Mouse (Mus musculus) ovary, postnatal 14 days (tissue): Measurements from ENCODE around the gene Catsper2.
"Not testable (repeated sequence)": the region's sequence is repeated elsewhere in the genome, so short reads cannot be mapped to it uniquely, and the experiment has no call there.

Source experiments
- DNase-seq: peaks from one replicate; pipeline ENCODE4 v3.0.0; 2022; ENCODE audit warnings: low spot score

Catsper2 gene

GRCm38 (mm10) chr2:121434854-121435253, 21.3 kb upstream of the Catsper2 start:
- DNase-seq: no peak

GRCm38 (mm10) chr2:121425890-121426289, 12.3 kb upstream of the Catsper2 start:
- DNase-seq: no peak

- DNase-seq: no peak
These were observed 9.6 kb upstream of the Catsper2 start for GRCm38 (mm10) chr2:121423166-121423565.

GRCm38 (mm10) chr2:121418476-121418875, 4.9 kb upstream of the Catsper2 start:
- DNase-seq: no peak

GRCm38 (mm10) chr2:121416356-121416755, 2.8 kb upstream of the Catsper2 start:
- no peak for DNase-seq

- no peak for DNase-seq
These were observed 2.0 kb upstream of the Catsper2 start for GRCm38 (mm10) chr2:121415591-121415990.

GRCm38 (mm10) chr2:121415103-121415502, 1.5 kb upstream of the Catsper2 start:
- DNase-seq: no peak

- DNase-seq: peak; percentile 13
These were observed 620 bp upstream of the Catsper2 start for GRCm38 (mm10) chr2:121414139-121414685.

- no peak for DNase-seq
These were observed 677 bp downstream of the Catsper2 start for GRCm38 (mm10) chr2:121412843-121413386.

GRCm38 (mm10) chr2:121408160-121408559, 5.4 kb downstream of the Catsper2 start:
- no peak for DNase-seq

GRCm38 (mm10) chr2:121403296-121403695, 10.3 kb downstream of the Catsper2 start:
- DNase-seq: no peak

GRCm38 (mm10) chr2:121396624-121397023, 17.0 kb downstream of the Catsper2 start:
- DNase-seq: peak; percentile 78

GRCm38 (mm10) chr2:121386961-121387575, 26.5 kb downstream of the Catsper2 start, which contains the start of gene Strc:
Gene Strc, minus strand, starts transcription at chr2:121387168.
- not testable (repeated sequence) for DNase-seq

- no peak for DNase-seq
These were observed 38.8 kb downstream of the Catsper2 start for GRCm38 (mm10) chr2:121374766-121375165.

GRCm38 (mm10) chr2:121372266-121372665, 41.3 kb downstream of the Catsper2 start:
- DNase-seq: no peak

- DNase-seq: no peak
These were observed 42.7 kb downstream of the Catsper2 start for GRCm38 (mm10) chr2:121370921-121371320.

GRCm38 (mm10) chr2:121368831-121369230, 44.8 kb downstream of the Catsper2 start:
- DNase-seq: no peak

- no peak for DNase-seq
These were observed 49.9 kb downstream of the Catsper2 start for GRCm38 (mm10) chr2:121363656-121364055.

GRCm38 (mm10) chr2:121359461-121359860, 54.1 kb downstream of the Catsper2 start:
- no peak for DNase-seq

GRCm38 (mm10) chr2:121358381-121358780, 55.2 kb downstream of the Catsper2 start:
- DNase-seq: peak; percentile 12

GRCm38 (mm10) chr2:121357961-121358360, 55.6 kb downstream of the Catsper2 start:
- DNase-seq: no peak

GRCm38 (mm10) chr2:121357494-121357893, 56.1 kb downstream of the Catsper2 start, which contains the start of gene Ckmt1:
Gene Ckmt1, plus strand, starts transcription at chr2:121357714.
- no peak for DNase-seq

GRCm38 (mm10) chr2:121354820-121355592, 58.6 kb downstream of the Catsper2 start, which contains the start of gene Ppip5k1:
Gene Ppip5k1, minus strand, starts transcription at chr2:121355396.
- peak; percentile 95 for DNase-seq
